16 mouse cellular contexts compared by ENCODE assay signal in the genomic region with DNA sequence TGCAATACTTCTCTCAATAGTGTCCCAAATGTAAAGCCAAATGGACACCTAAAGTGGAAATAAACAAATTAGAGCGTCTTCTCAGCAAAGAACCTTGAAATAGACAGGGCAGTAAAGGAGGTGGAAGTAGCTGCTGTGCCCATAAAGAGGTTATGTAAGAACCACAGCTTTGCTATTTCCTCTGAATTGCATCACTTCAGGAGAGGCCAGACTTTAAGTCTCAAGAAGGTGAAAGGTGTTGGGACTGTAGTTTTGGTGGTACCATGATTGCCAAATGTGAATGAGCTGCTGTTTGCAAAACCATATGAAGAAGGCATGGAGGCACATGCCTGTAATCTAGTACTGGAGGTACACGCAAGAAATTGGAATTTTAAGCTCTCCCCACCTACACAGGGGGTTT.
"Had no signal": no experiment of that assay in that cellular context is flagged by ENCODE, and none has a peak within 500 bp of the region (broad histone marks: within the 10 kb centered on the region; RNA-seq: fewer than 3 reads in every experiment).

No protein-coding gene starts in this region.

- H3K27me3 ChIP-seq: neural tube, embryonic 12.5 days; neural tube, embryonic 13.5 days; neural tube, embryonic 15.5 days; stomach, embryonic 15.5 days had no signal

- H3K36me3 ChIP-seq: neural tube, embryonic 12.5 days; neural tube, embryonic 13.5 days; neural tube, embryonic 15.5 days; stomach, embryonic 15.5 days had no signal

- DNase-seq: retina, postnatal 1 day; right cerebral cortex, adult 18-20 months; right cerebral cortex, postnatal 14 days; right cerebral cortex, postnatal 25 days; right cerebral cortex, postnatal 4 days; spleen, adult 18-20 months; thymus, adult 18-20 months; thymus, adult 2 months; thymus, postnatal 14 days; thymus, postnatal 25 days; thymus, postnatal 36 days; thymus, postnatal 4 days had no signal

- H3K4me3 ChIP-seq: neural tube, embryonic 12.5 days; neural tube, embryonic 13.5 days; neural tube, embryonic 15.5 days; stomach, embryonic 15.5 days had no signal

- H3K4me2 ChIP-seq: neural tube, embryonic 12.5 days; neural tube, embryonic 13.5 days; neural tube, embryonic 15.5 days; stomach, embryonic 15.5 days had no signal
